Mouse (Mus musculus) MEL (cell line): ENCODE data around the gene Myl10.

Experiments
- CHD1 ChIP-seq: IDR thresholded peaks from 2 replicates; pipeline ENCODE4 v1.6.1; 2012; ENCODE audit warnings: low read depth, mild to moderate bottlenecking, inconsistent platforms, low read length, improper control_type of control experiment
- CTCF ChIP-seq, 3 experiments: IDR thresholded peaks in 2 of 3; conservative IDR thresholded peaks in 1 of 3; 2 replicates each; pipeline ENCODE4 v1.5.1; 2011 to 2012; ENCODE audit warnings: low read length in 3 of 3, low read depth in 2 of 3, mild to moderate bottlenecking in 2 of 3, improper control_type of control experiment in 1 of 3, inconsistent platforms in 1 of 3, mixed read lengths in 1 of 3, moderate library complexity in 1 of 3; ENCODE audit not compliant: control insufficient read depth in 1 of 3, insufficient read depth in 1 of 3, poor library complexity in 1 of 3, severe bottlenecking in 1 of 3
- GATA1 ChIP-seq: IDR thresholded peaks from 2 replicates; pipeline ENCODE4 v1.6.1; 2011; ENCODE audit warnings: low read depth, low read length, improper control_type of control experiment
- MAX ChIP-seq: IDR thresholded peaks from 2 replicates; pipeline ENCODE4 v1.6.1; 2011; ENCODE audit warnings: low read length, improper control_type of control experiment
- NRF1 ChIP-seq: IDR thresholded peaks from 2 replicates; pipeline ENCODE4 v1.6.1; 2014; ENCODE audit warnings: low read depth, mild to moderate bottlenecking, inconsistent platforms, low read length, improper control_type of control experiment, moderate library complexity; ENCODE audit not compliant: poor library complexity, insufficient read depth, severe bottlenecking
- POLR2A ChIP-seq, 2 experiments: IDR thresholded peaks; 2 replicates each; pipeline ENCODE4 v1.6.1; 2011 to 2012; ENCODE audit warnings: low read length in 2 of 2, mild to moderate bottlenecking in 2 of 2, control low read depth in 1 of 2, improper control_type of control experiment in 1 of 2, low read depth in 1 of 2, moderate library complexity in 1 of 2; ENCODE audit not compliant: control insufficient read depth in 1 of 2, insufficient read depth in 1 of 2, poor library complexity in 1 of 2
- POLR2AphosphoS2 ChIP-seq: IDR thresholded peaks from 2 replicates; pipeline ENCODE4 v1.6.1; 2011; ENCODE audit warnings: low read length, improper control_type of control experiment
- TAL1 ChIP-seq: IDR thresholded peaks from 2 replicates; pipeline ENCODE4 v1.6.1; 2012; ENCODE audit warnings: mild to moderate bottlenecking, inconsistent platforms, low read length, moderate library complexity, mixed read lengths
- USF2 ChIP-seq, 2 experiments: IDR thresholded peaks; 2 replicates each; pipeline ENCODE4 v1.6.1; 2011 to 2012; ENCODE audit warnings: improper control_type of control experiment in 2 of 2, low read length in 2 of 2, borderline replicate concordance in 1 of 2, inconsistent platforms in 1 of 2, low read depth in 1 of 2, mild to moderate bottlenecking in 1 of 2; ENCODE audit not compliant: insufficient read depth in 1 of 2
- ZC3H11A ChIP-seq: IDR thresholded peaks from 2 replicates; pipeline ENCODE4 v1.6.1; 2012; ENCODE audit warnings: low read depth, mild to moderate bottlenecking, inconsistent platforms, low read length, improper control_type of control experiment
- ZNF384 ChIP-seq: IDR thresholded peaks from 2 replicates; pipeline ENCODE4 v1.6.1; 2012; ENCODE audit warnings: low read depth, mild to moderate bottlenecking, inconsistent platforms, low read length, improper control_type of control experiment

DNA sequence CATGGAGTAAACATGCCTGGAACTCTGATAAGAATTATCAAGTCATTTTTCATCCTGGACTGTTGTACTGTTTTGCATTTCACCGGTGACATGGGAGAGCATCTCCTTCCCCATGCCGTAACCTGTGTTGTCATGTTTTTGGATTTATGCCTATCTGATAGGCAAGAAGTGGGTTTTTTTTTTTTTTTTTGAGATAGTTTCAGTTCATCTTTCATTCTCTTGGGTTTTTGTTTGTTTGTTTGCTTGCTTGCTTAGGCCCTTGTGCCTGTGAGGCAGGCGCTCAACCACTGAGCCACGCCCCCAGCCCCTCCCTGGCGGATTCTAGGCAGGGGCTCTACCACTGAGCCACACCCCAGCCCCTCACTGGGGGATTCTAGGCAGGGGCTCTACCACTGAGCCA lies 43.3 kb upstream of the Myl10 start:
- TF ChIP-seq MAX (no peak), USF2 (IDR thresholded peaks at IDR 0.05; ENCODE audit: borderline replicate concordance in 1 of 2, insufficient read depth in 1 of 2, low read depth in 1 of 2, low read length in 2 of 2) (no peak), ZC3H11A (no peak), CTCF (IDR thresholded peaks at IDR 0.05 in 2 of 3, conservative IDR thresholded peaks at IDR 0.05 in 1 of 3; ENCODE audit: control insufficient read depth in 1 of 3, insufficient read depth in 1 of 3, low read depth in 2 of 3, low read length in 3 of 3, poor library complexity in 1 of 3, severe bottlenecking in 1 of 3) (no peak), GATA1 (peak; percentile 94), POLR2AphosphoS2 (no peak), CHD1 (no peak), NRF1 (no peak), ZNF384 (peak; percentile 96), POLR2A (IDR thresholded peaks at IDR 0.05; ENCODE audit: control insufficient read depth in 1 of 2, insufficient read depth in 1 of 2, low read depth in 1 of 2, low read length in 2 of 2, poor library complexity in 1 of 2) (no peak), TAL1 (no peak)
